Mouse (Mus musculus) liver, embryonic 14.5 days (tissue): Measurements from ENCODE around the gene Arhgef1. TPM values are rescaled to one million over a fixed set of nuclear protein-coding genes. Genes with fewer than 3 reads are reported as not detected.
A peak's percentile ranks its signal among the peaks of the same experiment; 100 is the strongest.

Experiments used
- ATAC-seq: fragments of 200-750 bp; cut with Nextera tagmentation; 2 replicates; pipeline ENCODE4 v1.8.0; 2017; ENCODE audit warnings: moderate number of reproducible peaks, mild to moderate bottlenecking, moderate library complexity; ENCODE audit not compliant: insufficient read depth
- DNase-seq, 3 experiments: peaks; one replicate each; pipeline ENCODE4 v3.0.0-alpha.2; 2012 to 2013; ENCODE audit warnings: low read depth in 3 of 3, low spot score in 3 of 3
- H3K27ac ChIP-seq: fragments of 300-500 bp; sonication (generic); 2 replicates; pipeline ENCODE4 v1.5.1; 2014; ENCODE audit warnings: moderate library complexity, mild to moderate bottlenecking, control low read depth, inconsistent platforms
- H3K27me3 ChIP-seq: fragments of 300-500 bp; sonication (generic); 2 replicates; pipeline ENCODE4 v1.6.1; 2014; ENCODE audit warnings: mild to moderate bottlenecking, low read length, moderate library complexity; ENCODE audit not compliant: control insufficient read depth, insufficient read depth
- H3K36me3 ChIP-seq: fragments of 300-500 bp; sonication (generic); replicated peaks from 2 replicates; pipeline ENCODE4 v1.6.1; 2014; ENCODE audit warnings: low read depth; ENCODE audit not compliant: control insufficient read depth, insufficient read depth
- H3K4me1 ChIP-seq, 2 experiments: fragments of 200-500 bp in 1 of 2; fragments of 300-500 bp in 1 of 2; sonication (generic) in 1 of 2; replicated peaks; 2 replicates each; pipeline ENCODE4 v1.6.1; 2012 to 2014; ENCODE audit warnings: antibody characterized with exemption in 1 of 2, inconsistent platforms in 1 of 2, low read length in 1 of 2; ENCODE audit not compliant: control insufficient read depth in 2 of 2, insufficient read depth in 2 of 2
- H3K4me2 ChIP-seq: fragments of 300-500 bp; sonication (generic); 2 replicates; pipeline ENCODE4 v1.6.1; 2014; ENCODE audit warnings: low read depth, mild to moderate bottlenecking, control low read depth, moderate library complexity
- H3K4me3 ChIP-seq, 2 experiments: fragments of 200-500 bp in 1 of 2; fragments of 300-500 bp in 1 of 2; sonication (generic) in 1 of 2; 2 replicates each; pipeline ENCODE4 v1.5.1; 2012 to 2014; ENCODE audit warnings: low read depth in 2 of 2, low read length in 2 of 2, mild to moderate bottlenecking in 2 of 2, control low read depth in 1 of 2, inconsistent platforms in 1 of 2, moderate library complexity in 1 of 2; ENCODE audit not compliant: insufficient read depth in 1 of 2
- H3K9ac ChIP-seq: fragments of 300-500 bp; sonication (generic); replicated peaks from 2 replicates; pipeline ENCODE4 v1.6.1; 2014; ENCODE audit warnings: mild to moderate bottlenecking, control low read depth, moderate library complexity
- H3K9me3 ChIP-seq: fragments of 300-500 bp; sonication (generic); 2 replicates; pipeline ENCODE4 v1.6.1; 2016; ENCODE audit warnings: low read length, mixed read lengths; ENCODE audit not compliant: control insufficient read depth
- CTCF ChIP-seq: IDR thresholded peaks from 2 replicates; pipeline ENCODE4 v1.5.1; 2016; ENCODE audit warnings: antibody characterized with exemption, low read depth, control low read depth
- EP300 ChIP-seq: IDR thresholded peaks from 2 replicates; pipeline ENCODE4 v1.6.1; 2016; ENCODE audit warnings: antibody characterized with exemption, low read depth
- WGBS: fragments of 180-500 bp; shearing (Covaris S2); extraction: QIAGEN DNeasy Blood & Tissue Kit; methylation state at CpG from one replicate; pipeline ENCODE4 v1.1.7; 2014; ENCODE audit not compliant: insufficient replicate concordance; 5-methylcytosine and 5-hydroxymethylcytosine counted together
- polyA plus RNA-seq, 2 experiments: library from polyadenylated mRNA; depleted of rRNA in 1 of 2; stranded (reverse) in 1 of 2; unstranded in 1 of 2; fragments of >200 nt; fragmentation: Nextera tagmentation in 1 of 2; extraction: Ambion mirVana in 1 of 2; gene quantifications; 2 replicates each; pipeline versions ENCODE4 v1.2.1 to v1.2.3; 2012 to 2014

The Arhgef1 gene
- polyA plus RNA-seq, 2 experiments, result 28.7 to 44.2 TPM

- Histone ChIP-seq H3K9ac (no peak overlapping the region), H3K4me2 (no peak overlapping the region), H3K9me3 (no peaks in the 10 kb centered on the region), H3K4me1 (no peaks in the 10 kb centered on the region), H3K4me3 (no peak overlapping the region), H3K27me3 (no peaks in the 10 kb centered on the region), H3K36me3 (no peaks in the 10 kb centered on the region), H3K27ac (no peak overlapping the region)
- DNase-seq (peak in 2 of 3 experiments; percentile 40 to 42), ATAC-seq (no peak)
- TF ChIP-seq EP300 (no peak), CTCF (peak; percentile 80)
- 3% methylated on average over 5 of the region's 5 CpGs for WGBS
Observed at GRCm38 (mm10) chr7:24964897-24965535, 62.3 kb downstream of the Arhgef1 start.

GRCm38 (mm10) chr7:24967966-24968365 lies 65.3 kb downstream of the Arhgef1 start:
- no peaks in the 10 kb centered on the region for H3K27me3 ChIP-seq
- H3K4me1 ChIP-seq, result no peaks in the 10 kb centered on the region; a peak in 1 of 4 replicates
- WGBS, result 56% methylated on average over 8 of the region's 8 CpGs
- ATAC-seq, result no peak
- TF ChIP-seq EP300, result no peak
- no peak for TF ChIP-seq CTCF
- no peak overlapping the region for H3K27ac ChIP-seq
- no peak overlapping the region for H3K4me3 ChIP-seq
- DNase-seq, result no peak
- H3K4me2 ChIP-seq, result no peak overlapping the region
- H3K36me3 ChIP-seq, result no peaks in the 10 kb centered on the region
- no peaks in the 10 kb centered on the region for H3K9me3 ChIP-seq
- H3K9ac ChIP-seq, result no peak overlapping the region

GRCm38 (mm10) chr7:24968463-24968862 lies 65.8 kb downstream of the Arhgef1 start:
- Histone ChIP-seq H3K4me2 (no peak overlapping the region), H3K9me3 (no peaks in the 10 kb centered on the region), H3K4me1 (no peaks in the 10 kb centered on the region; a peak in 1 of 4 replicates), H3K27ac (no peak overlapping the region), H3K4me3 (no peak overlapping the region), H3K9ac (no peak overlapping the region), H3K27me3 (no peaks in the 10 kb centered on the region), H3K36me3 (no peaks in the 10 kb centered on the region)
- no peak for DNase-seq
- TF ChIP-seq CTCF, result no peak
- TF ChIP-seq EP300, result no peak
- WGBS, result 59% methylated on average over 6 of the region's 6 CpGs
- ATAC-seq, result no peak

GRCm38 (mm10) chr7:24969805-24970204 lies 67.1 kb downstream of the Arhgef1 start:
- 75% methylated on average over 12 of the region's 12 CpGs for WGBS
- no peak for ATAC-seq

GRCm38 (mm10) chr7:24970341-24970740 lies 67.6 kb downstream of the Arhgef1 start:
- Histone ChIP-seq H3K4me1 (no peaks in the 10 kb centered on the region; a peak in 1 of 4 replicates), H3K36me3 (no peaks in the 10 kb centered on the region), H3K4me2 (no peak overlapping the region), H3K4me3 (no peak overlapping the region), H3K9me3 (no peaks in the 10 kb centered on the region), H3K9ac (no peak overlapping the region), H3K27ac (no peak overlapping the region), H3K27me3 (no peaks in the 10 kb centered on the region)
- ATAC-seq (no peak), DNase-seq (no peak)
- TF ChIP-seq EP300 (no peak), CTCF (no peak)
- WGBS, result 74% methylated on average over 3 of the region's 3 CpGs

More at GRCm38 (mm10) chr7:24969805-24970204, 67.1 kb downstream of the Arhgef1 start:
- Histone ChIP-seq H3K4me2 (no peak overlapping the region), H3K9me3 (no peaks in the 10 kb centered on the region), H3K36me3 (no peaks in the 10 kb centered on the region), H3K27ac (no peak overlapping the region), H3K27me3 (no peaks in the 10 kb centered on the region), H3K4me1 (no peaks in the 10 kb centered on the region; a peak in 1 of 4 replicates), H3K9ac (no peak overlapping the region), H3K4me3 (no peak overlapping the region)
- TF ChIP-seq CTCF (no peak), EP300 (no peak)
- no peak for DNase-seq
